Mouse (Mus musculus): ENCODE results near the gene Smyd3.

DNA sequence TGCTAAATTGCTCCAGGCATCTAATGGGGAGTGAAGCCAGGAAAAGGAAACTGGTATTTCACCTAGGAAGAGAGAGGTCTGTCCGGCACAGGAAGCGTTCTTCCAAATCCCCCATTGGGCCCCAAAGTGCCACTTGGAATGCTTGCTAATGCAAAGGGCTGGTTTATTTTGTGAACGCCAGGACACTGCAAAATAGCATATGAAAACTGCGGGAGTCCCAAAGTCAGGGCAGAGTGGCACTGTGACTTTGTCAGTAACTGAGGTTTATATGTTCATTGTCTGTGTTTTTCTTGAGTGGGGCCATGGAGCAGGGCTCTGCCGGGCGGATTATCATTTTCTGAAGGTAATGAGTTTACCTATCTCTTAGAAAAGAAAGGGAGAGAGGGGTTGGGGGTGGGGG is 526.8 kb downstream of the Smyd3 start:
- TF ChIP-seq CTCF (IDR thresholded peaks at IDR 0.05; ENCODE audit: low read depth, low read length) (no peak), EP300 (IDR thresholded peaks at IDR 0.05; ENCODE audit: insufficient read depth, low read depth, low read length) (no peak)
